Mouse (Mus musculus): Measurements from ENCODE around the gene Gm8439. TPM values are rescaled to one million over a fixed set of nuclear protein-coding genes. Genes with fewer than 3 reads are reported as not detected.
"Not testable (repeated sequence)": the region's sequence is repeated elsewhere in the genome, so short reads cannot be mapped to it uniquely, and the experiment has no call there.

Gene Gm8439
- polyA plus RNA-seq, 1 experiment = not detected

DNA sequence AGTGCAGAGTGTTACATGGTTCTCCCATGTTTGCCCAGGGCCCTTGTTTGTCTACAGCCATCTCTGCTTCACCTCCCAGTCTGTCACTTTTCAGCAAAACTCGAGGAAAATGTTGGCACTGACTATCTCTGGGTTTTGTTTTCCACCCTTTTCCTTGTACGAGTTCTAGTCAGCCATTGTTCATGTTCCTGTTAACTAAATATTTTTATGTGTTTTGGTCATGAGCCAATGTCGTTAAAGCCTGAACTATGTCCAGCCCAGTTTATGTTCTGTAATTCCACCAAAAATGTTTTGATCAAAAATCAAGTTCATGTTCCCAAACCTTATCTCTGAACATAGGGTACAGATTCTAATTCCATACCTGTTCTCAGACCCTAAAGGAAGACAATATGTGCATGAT, 16.9 kb upstream of the Gm8439 start:
- whole genome bisulfite sequencing = 27% methylated on average over 3 of the region's 3 CpGs
- no peak overlapping the region for H3K4me3 ChIP-seq (replicated peaks; ENCODE audit: extremely low read depth, low read depth, low read length)
- TF ChIP-seq POLR2A (IDR thresholded peaks at IDR 0.05; ENCODE audit: borderline replicate concordance, extremely low read depth, low read depth, low read length) = no peak
- no peak for DNase-seq
- H3K4me1 ChIP-seq (ENCODE audit: control insufficient read depth, insufficient read depth, low read length) = peaks cover 9% of the 10 kb centered on the region; the same call in 1 of the 2 replicates

DNA sequence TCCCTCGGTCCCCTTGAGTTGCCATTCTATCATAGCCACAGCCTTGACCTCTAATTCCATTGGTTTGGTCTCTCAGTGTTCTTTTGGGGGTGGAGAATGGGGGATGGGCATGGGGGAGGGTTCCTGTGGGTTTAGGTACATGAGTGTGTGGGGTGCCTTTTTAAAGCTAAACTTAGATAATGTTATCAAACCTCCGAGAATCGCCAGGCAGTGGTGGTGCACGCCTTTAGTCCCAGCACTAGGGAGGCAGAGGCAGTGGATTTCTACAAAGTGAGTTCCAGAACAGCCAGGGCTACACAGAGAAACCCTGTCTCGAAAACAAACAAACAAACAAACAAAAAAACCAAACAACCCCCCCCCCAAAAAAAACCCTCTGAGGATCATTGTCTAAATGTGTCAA, 7.7 kb upstream of the Gm8439 start:
- H3K4me1 ChIP-seq (ENCODE audit: control insufficient read depth, insufficient read depth, low read length) = no peaks in the 10 kb centered on the region
- WGBS = 78% methylated on average over 5 of the region's 5 CpGs
- no peak for DNase-seq
- no peak overlapping the region for H3K4me3 ChIP-seq (replicated peaks; ENCODE audit: extremely low read depth, low read depth, low read length)
- TF ChIP-seq CTCF (IDR thresholded peaks at IDR 0.05; ENCODE audit: insufficient read depth, low read length) = no peak
- no peak for TF ChIP-seq POLR2A (IDR thresholded peaks at IDR 0.05; ENCODE audit: borderline replicate concordance, extremely low read depth, low read depth, low read length)

DNA sequence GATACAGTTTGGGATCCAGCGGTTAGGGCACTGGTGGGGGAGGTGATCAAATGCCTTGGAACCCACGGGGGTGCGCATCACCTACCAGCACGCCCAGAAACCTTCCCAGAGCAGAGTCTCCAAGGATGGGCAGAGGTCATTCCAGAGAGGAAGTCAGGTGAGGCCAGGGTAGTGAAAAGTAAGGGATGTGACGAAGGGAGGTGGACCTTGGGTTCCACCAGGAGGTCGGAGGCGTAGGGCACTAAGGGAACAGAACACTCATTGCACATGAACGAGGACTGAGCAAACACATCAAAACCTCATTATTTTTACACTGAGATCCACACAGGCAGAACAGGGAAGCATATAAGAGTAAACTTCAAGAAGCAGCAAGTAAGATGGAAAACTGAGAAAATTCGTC, 6.8 kb upstream of the Gm8439 start:
- 77% methylated on average over 9 of the region's 9 CpGs for WGBS
- no peak for DNase-seq
- TF ChIP-seq CTCF (IDR thresholded peaks at IDR 0.05; ENCODE audit: insufficient read depth, low read length) (no peak), POLR2A (IDR thresholded peaks at IDR 0.05; ENCODE audit: borderline replicate concordance, extremely low read depth, low read depth, low read length) (no peak)
- Histone ChIP-seq H3K4me3 (replicated peaks; ENCODE audit: extremely low read depth, low read depth, low read length) (no peak overlapping the region), H3K4me1 (ENCODE audit: control insufficient read depth, insufficient read depth, low read length) (no peaks in the 10 kb centered on the region)

GRCm38 (mm10) chr4:120586986-120587385, 1.6 kb upstream of the Gm8439 start:
- Histone ChIP-seq H3K4me3 (replicated peaks; ENCODE audit: extremely low read depth, low read depth, low read length) (no peak overlapping the region), H3K4me1 (ENCODE audit: control insufficient read depth, insufficient read depth, low read length) (no peaks in the 10 kb centered on the region)
- DNase-seq = no peak
- TF ChIP-seq CTCF (IDR thresholded peaks at IDR 0.05; ENCODE audit: insufficient read depth, low read length) = no peak
- 84% methylated on average over 1 of the region's 1 CpGs for WGBS

DNA sequence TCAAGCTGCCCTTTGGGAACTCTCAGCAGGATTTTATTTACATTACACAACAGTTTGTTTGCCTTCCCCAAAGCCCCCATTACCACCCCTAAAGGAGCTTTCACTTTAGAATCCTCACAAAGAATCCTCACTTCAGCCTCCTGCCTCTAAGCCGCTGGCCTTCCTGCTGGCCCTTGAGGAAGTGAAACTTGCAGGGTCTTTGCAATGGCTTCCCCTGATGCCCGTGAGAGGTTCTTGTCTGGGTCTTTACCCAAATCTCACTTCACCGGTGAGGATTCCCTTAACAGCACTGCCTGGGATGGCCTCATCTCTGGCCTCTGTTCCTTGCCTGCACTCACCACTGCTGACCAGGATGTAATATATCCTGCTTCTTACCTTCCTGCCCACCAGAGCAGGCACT, 525 bp downstream of the Gm8439 start:
- no peak for TF ChIP-seq POLR2A (IDR thresholded peaks at IDR 0.05; ENCODE audit: borderline replicate concordance, extremely low read depth, low read depth, low read length)
- no peak for TF ChIP-seq CTCF (IDR thresholded peaks at IDR 0.05; ENCODE audit: insufficient read depth, low read length)
- DNase-seq = peak; percentile 6
- Histone ChIP-seq H3K4me1 (ENCODE audit: control insufficient read depth, insufficient read depth, low read length) (no peaks in the 10 kb centered on the region), H3K4me3 (replicated peaks; ENCODE audit: extremely low read depth, low read depth, low read length) (no peak overlapping the region)
- 29% methylated on average over 3 of the region's 3 CpGs for WGBS

GRCm38 (mm10) chr4:120589815-120590422, 1.4 kb downstream of the Gm8439 start:
- TF ChIP-seq POLR2A (IDR thresholded peaks at IDR 0.05; ENCODE audit: borderline replicate concordance, extremely low read depth, low read depth, low read length) = no peak
- TF ChIP-seq CTCF (IDR thresholded peaks at IDR 0.05; ENCODE audit: insufficient read depth, low read length) = peak; percentile 90
- DNase-seq = peak; percentile 39
- H3K4me3 ChIP-seq (replicated peaks; ENCODE audit: extremely low read depth, low read depth, low read length) = no peak overlapping the region
- 29% methylated on average over 5 of the region's 5 CpGs for WGBS
- no peaks in the 10 kb centered on the region for H3K4me1 ChIP-seq (ENCODE audit: control insufficient read depth, insufficient read depth, low read length)

GRCm38 (mm10) chr4:120590973-120591372, 2.4 kb downstream of the Gm8439 start:
- H3K4me3 ChIP-seq (replicated peaks; ENCODE audit: extremely low read depth, low read depth, low read length) = no peak overlapping the region
- WGBS = 86% methylated on average over 4 of the region's 4 CpGs
- H3K4me1 ChIP-seq (ENCODE audit: control insufficient read depth, insufficient read depth, low read length) = no peaks in the 10 kb centered on the region
- TF ChIP-seq POLR2A (IDR thresholded peaks at IDR 0.05; ENCODE audit: borderline replicate concordance, extremely low read depth, low read depth, low read length) (no peak), CTCF (IDR thresholded peaks at IDR 0.05; ENCODE audit: insufficient read depth, low read length) (no peak)
- no peak for DNase-seq

- 85% methylated on average over 1 of the region's 1 CpGs for WGBS
Measured at GRCm38 (mm10) chr4:120596210-120596609, 7.7 kb downstream of the Gm8439 start.

GRCm38 (mm10) chr4:120598922-120599321, 10.4 kb downstream of the Gm8439 start:
- DNase-seq = no peak
- Histone ChIP-seq H3K4me1 (ENCODE audit: control insufficient read depth, insufficient read depth, low read length) (no peaks in the 10 kb centered on the region), H3K4me3 (replicated peaks; ENCODE audit: extremely low read depth, low read depth, low read length) (no peak overlapping the region)
- TF ChIP-seq CTCF (IDR thresholded peaks at IDR 0.05; ENCODE audit: insufficient read depth, low read length) = no peak
- no peak for TF ChIP-seq POLR2A (IDR thresholded peaks at IDR 0.05; ENCODE audit: borderline replicate concordance, extremely low read depth, low read depth, low read length)
- 42% methylated on average over 2 of the region's 2 CpGs for WGBS

More at GRCm38 (mm10) chr4:120596210-120596609, 7.7 kb downstream of the Gm8439 start:
- H3K4me3 ChIP-seq (replicated peaks; ENCODE audit: extremely low read depth, low read depth, low read length); DNase-seq; H3K4me1 ChIP-seq (ENCODE audit: control insufficient read depth, insufficient read depth, low read length): not testable (repeated sequence)

DNA sequence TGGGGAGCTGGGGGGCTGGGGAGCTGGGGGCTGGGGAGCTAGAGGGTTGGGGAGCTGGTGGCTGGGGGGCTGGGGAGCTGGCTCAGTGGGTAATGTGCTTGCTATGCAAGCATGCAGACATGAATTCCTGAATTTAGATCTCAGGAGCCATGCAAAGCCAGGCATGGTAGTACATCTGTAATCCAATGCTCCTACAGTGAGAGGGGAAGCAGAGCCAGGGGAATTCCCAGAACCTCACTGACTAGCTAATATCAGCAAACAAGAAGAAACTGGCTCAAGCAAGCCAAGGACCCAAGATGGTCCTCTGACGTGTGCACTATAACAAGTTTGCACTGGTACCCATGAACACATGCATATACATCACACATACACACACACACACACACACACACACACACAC, 13.2 kb downstream of the Gm8439 start:
- no peak for DNase-seq
- H3K4me3 ChIP-seq (replicated peaks; ENCODE audit: extremely low read depth, low read depth, low read length) = no peak overlapping the region
- 67% methylated on average over 1 of the region's 1 CpGs for WGBS
- TF ChIP-seq POLR2A (IDR thresholded peaks at IDR 0.05; ENCODE audit: borderline replicate concordance, extremely low read depth, low read depth, low read length) = no peak
- TF ChIP-seq CTCF (IDR thresholded peaks at IDR 0.05; ENCODE audit: insufficient read depth, low read length) = no peak
- H3K4me1 ChIP-seq (ENCODE audit: control insufficient read depth, insufficient read depth, low read length) = no peaks in the 10 kb centered on the region
